Mouse (Mus musculus) layer of hippocampus, postnatal 36 days (tissue): Measurements from ENCODE around the gene Exosc1. TPM values are rescaled to one million over a fixed set of nuclear protein-coding genes. Genes with fewer than 3 reads are reported as not detected.

Source experiments
- DNase-seq, 2 experiments: peaks; one replicate each; pipeline ENCODE4 v3.0.0; 2022
- total RNA-seq, 2 experiments: library from RNA; stranded (reverse); gene quantifications; 2 replicates each; pipeline ENCODE4 v1.2.3; 2021

Exosc1 gene
- total RNA-seq, 2 experiments from 2014 or later: 27.0 to 29.5 TPM

GRCm38 (mm10) chr19:41913774-41914591 lies 19.2 kb downstream of the Exosc1 start:
- no peak for DNase-seq

DNA sequence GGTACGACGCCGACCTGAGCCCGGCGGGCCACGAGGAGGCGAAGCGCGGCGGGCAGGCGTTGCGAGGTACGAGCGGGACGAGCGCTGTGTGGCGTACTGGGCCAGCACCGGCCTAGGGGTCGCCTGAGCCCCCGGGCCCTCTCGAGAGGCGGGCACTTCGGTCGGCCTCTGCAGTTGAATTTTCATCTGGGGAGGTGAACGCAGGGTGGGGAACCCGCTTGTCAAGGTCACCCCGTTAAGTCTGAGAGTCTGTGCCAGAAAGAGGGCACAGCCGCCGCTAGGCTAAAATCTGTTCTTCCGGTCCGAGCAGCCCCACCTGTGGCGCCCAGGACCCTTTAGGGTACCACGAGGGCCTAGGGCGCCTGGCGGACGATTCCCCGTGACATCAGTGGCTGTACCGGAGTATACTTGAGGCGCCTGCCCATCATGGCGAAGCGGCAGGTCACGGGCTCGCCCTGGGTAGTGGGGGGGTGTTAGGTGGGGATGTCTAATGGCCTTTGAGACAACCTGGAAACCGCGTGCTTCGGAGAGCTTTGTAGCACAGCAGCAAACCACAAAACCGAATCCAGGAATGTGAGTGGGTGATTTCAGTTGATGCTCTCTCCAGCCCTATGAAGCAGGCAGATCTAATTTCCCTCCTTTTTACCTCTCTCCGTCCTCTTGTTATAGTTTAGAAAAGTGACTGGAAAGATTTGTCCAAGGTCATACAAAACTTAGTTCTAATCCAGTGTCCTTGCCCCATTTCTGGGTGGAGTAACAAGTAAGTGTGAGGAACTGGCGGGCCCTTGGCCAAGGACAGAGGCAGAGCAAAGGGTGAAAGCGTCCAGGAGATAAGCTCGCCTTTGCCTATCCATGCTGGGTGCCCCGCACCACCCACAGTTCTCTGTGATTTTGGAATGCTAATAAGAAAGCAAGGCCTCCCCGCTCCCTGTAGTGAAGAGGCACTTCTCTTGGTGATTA lies 20.8 kb downstream of the Exosc1 start:
- peak in 1 of 2 experiments; percentile 38 for DNase-seq

DNA sequence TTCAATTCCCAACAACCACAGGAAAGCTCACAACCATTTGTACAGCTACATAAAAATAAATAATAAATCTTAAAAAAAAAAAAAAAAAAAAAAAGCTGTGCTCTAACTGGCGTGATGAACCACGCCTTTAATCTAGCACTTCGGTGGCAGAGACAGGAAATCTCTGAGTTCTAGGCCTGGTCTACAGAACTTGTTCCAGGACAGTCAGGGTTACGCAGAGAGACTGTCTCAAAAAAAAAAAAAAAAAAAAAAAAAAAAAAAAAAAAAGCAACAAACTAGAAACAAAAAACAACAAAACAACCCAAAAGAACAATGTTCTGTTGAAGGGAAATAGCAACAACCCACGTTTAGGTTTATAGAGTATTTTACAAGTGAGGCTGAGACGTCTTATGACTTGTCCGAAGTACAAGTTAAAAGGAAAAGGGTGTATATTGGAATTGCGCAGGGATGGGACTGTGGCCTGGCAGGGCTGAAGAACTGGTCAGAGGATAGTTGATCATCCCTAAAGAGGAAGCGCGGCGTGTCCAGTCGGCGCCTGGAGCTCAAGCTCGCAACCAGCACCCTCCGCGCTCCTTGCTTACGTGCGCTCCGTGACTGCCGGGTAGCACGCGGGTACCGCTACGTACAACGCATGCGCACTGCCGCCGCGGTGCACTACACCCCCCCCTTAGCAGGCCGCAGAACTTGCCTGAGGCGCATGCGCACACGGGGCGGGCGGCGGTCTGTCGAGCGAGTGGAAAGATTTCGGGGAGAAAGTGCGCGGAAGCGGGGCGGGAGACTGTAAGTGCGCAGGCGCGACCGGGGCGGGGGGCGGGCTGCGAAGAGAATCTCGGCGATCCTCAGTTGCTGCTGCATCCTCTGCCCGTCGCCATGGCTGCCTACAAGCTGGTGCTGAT lies 21.8 kb downstream of the Exosc1 start, which contains the start of gene Pgam1:
Pgam1 (plus strand) TSS at position 746 of the 896 bp plus-strand sequence.
- DNase-seq: peak; percentile 96

- no peak for DNase-seq
These were observed 22.8 kb downstream of the Exosc1 start for GRCm38 (mm10) chr19:41910396-41910795.

GRCm38 (mm10) chr19:41908736-41909135 lies 24.5 kb downstream of the Exosc1 start:
- DNase-seq: no peak

DNA sequence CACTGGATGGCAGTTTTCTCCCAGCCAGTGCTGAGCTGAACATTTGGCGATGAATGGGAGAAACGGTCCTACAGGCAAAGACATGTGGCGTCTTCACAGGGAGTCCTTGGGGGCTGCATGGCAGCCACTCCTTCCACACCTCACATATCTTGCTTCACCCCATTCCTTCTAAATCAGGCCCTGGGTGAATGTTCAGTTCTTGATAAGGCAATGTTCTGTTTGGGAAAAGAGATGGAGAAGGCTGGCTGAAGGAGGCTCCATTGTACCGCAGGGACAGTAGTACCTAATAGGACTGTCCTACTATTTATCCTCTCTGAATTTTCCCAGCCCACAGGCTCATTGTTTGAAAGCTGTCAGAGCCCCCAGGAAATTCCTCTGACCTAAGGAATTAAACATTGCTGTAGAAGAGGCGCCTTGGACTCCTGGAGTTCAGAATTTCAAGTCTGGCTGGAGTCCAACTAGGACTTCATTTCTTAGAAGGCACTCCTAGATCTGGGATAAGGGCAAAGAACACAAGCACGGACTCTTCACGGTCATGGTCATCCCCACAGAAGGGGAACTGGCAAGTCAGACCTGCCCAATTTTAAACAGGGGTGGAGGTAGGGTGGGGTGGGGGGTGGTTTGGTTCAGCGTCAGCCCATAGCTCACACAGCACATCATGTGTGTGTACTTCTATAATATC lies 26.0 kb downstream of the Exosc1 start:
- no peak for DNase-seq

- no peak for DNase-seq
These were observed 26.7 kb downstream of the Exosc1 start for GRCm38 (mm10) chr19:41906311-41907078.

- no peak for DNase-seq
These were observed 28.0 kb downstream of the Exosc1 start for GRCm38 (mm10) chr19:41905246-41905645.

- DNase-seq: no peak
These were observed 30.2 kb downstream of the Exosc1 start for GRCm38 (mm10) chr19:41902848-41903593.

- DNase-seq: no peak
These were observed 31.5 kb downstream of the Exosc1 start for GRCm38 (mm10) chr19:41901696-41902095.

DNA sequence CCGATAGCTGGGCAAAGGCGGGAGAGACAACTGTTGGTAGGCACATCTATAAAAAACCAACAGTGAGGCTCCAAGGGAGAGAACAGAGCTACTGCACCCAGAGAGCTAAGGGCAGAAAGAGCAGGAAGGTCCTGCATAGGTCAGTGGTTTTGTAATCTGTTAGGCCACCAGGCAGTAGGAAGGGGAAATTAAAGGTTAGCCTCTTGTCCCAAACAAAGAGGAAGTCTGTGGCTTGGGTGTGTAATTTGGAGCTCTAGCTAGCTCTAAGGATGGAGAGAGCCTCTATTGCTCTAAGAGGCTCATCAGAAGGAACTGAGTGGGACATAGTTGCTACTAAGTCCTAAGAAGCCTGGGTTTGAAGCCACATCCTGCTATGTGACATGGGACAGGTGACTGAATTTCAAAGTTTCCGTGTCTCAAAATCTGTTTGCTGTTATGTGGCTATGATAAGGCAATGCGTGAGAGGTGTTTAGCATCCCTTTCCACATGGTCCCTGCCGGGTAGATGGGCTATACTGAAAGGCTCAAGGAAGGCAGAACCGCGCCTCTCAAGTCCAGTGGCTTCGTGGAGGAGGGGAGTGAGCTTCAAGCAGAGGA lies 32.6 kb downstream of the Exosc1 start:
- DNase-seq: no peak

- no peak for DNase-seq
These were observed 34.4 kb downstream of the Exosc1 start for GRCm38 (mm10) chr19:41898860-41899259.

DNA sequence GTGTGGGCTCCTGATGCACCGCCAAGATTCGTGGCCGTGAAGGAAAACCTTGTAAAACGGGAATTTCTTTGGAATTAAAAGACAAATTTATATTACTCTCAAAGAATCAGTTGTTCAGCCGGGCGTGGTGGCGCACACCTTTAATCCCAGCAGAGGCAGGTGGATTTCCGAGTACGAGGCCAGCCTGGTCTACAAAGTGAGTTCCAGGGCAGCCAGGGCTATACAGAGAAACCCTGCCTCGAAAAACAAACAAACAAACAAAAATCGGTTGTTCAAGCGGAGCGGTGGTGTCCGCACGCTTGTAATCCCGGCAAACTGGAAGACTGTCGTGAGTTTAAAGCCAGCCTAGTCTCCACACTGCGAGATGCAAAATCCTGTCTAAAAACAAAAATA lies 36.9 kb downstream of the Exosc1 start:
- no peak for DNase-seq

GRCm38 (mm10) chr19:41895460-41896318 lies 37.5 kb downstream of the Exosc1 start, which contains the start of gene Rrp12:
Rrp12 (minus strand) TSS chr19:41896173.
- peak; percentile 78 to 85 for DNase-seq

DNA sequence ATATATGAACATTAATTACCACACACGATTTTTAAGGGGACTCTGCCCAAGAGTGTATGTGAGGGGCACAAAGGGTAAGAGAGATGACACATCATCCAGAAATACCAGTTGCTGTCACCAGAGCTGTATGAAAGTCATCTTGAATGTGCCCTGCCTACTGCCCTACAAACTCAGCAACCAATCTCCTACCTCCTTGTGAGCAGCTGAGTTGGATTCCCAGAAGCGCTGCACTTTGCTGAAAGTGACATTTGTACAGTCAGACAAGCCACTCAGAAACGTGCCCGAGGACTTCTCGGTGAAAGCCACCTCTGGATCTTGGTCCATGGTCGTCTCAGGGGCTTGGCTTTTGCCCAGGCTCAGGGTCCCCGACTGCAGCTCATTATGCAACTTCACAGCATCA lies 38.3 kb downstream of the Exosc1 start:
- no peak for DNase-seq

- no peak for DNase-seq
These were observed 45.0 kb downstream of the Exosc1 start for GRCm38 (mm10) chr19:41888191-41888590.

DNA sequence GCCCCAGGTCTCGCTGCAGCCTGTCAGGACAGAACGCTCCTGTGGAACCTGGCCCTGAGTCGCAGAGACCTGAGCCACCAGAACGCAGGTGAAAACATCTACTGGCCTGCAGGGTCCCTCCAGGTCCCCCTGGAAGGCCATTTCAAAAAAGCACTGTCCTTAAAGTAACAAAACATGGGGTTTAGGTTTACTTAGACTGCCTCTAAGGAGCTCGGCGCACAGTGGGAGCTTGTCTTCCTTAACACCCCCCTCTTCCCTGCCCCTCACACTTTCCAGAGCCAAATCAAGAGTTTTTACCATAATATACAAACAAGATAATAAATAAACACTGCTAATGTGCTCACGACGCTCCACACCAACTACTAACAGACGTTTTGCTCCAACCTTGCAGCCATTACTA lies 49.3 kb downstream of the Exosc1 start:
- DNase-seq: no peak

DNA sequence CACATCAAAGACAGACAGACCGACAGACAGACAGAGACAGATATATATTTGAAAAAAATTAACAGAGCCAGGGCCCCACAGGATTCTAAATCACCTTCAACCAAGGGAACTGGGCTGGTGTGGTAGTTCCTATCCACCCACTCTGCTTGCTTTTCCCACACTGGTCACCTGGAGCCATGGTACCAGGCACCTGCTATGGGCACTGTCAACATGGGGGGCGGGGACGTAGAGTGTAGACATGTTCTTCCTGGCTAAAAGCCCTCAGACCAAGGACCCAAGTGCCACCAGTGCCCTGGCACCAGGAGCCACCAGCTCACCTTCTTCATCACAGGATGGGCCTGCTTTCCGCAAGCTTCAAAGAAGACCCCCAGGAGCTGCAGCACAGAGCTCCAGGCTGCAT lies 51.4 kb downstream of the Exosc1 start:
- DNase-seq: no peak
